Mouse (Mus musculus) cerebellum, postnatal 25 days (tissue): ENCODE results near the gene Msh5.

Experiments
- DNase-seq, 2 experiments: peaks; one replicate each; pipeline ENCODE4 v3.0.0; 2021; ENCODE audit warnings: mixed read lengths in 2 of 2

Msh5 gene

GRCm38 (mm10) chr17:35068213-35068914 is 21.8 kb upstream of the Msh5 start:
- DNase-seq: peak; percentile 36 to 56

- peak in 1 of 2 experiments; percentile 21 for DNase-seq
These were observed 19.5 kb upstream of the Msh5 start, which contains the start of gene Mpig6b for GRCm38 (mm10) chr17:35066084-35066483. TSS of gene Mpig6b (minus strand) at chr17:35066184.

GRCm38 (mm10) chr17:35064951-35065947 is 18.7 kb upstream of the Msh5 start, which contains the start of gene Ly6g6c:
TSS of gene Ly6g6c (plus strand) at chr17:35065388.
- DNase-seq: peak; percentile 71 to 83

- peak; percentile 75 to 79 for DNase-seq
These were observed 17.9 kb upstream of the Msh5 start for GRCm38 (mm10) chr17:35064378-35064877.

- DNase-seq: peak; percentile 52 to 70
These were observed 16.9 kb upstream of the Msh5 start for GRCm38 (mm10) chr17:35063466-35063865.

GRCm38 (mm10) chr17:35061299-35061698 is 14.8 kb upstream of the Msh5 start:
- DNase-seq: peak in 1 of 2 experiments; percentile 17

- peak; percentile 29 to 57 for DNase-seq
These were observed 14.3 kb upstream of the Msh5 start for GRCm38 (mm10) chr17:35060737-35061297.

- DNase-seq: peak in 1 of 2 experiments; percentile 27
These were observed 13.5 kb upstream of the Msh5 start for GRCm38 (mm10) chr17:35060071-35060470.

- peak; percentile 85 to 91 for DNase-seq
These were observed 12.7 kb upstream of the Msh5 start, which contains the start of gene Ddah2 for GRCm38 (mm10) chr17:35058911-35059892. TSS of gene Ddah2 (plus strand) at chr17:35059035.

- peak in 1 of 2 experiments; percentile 12 for DNase-seq
These were observed 11.8 kb upstream of the Msh5 start for GRCm38 (mm10) chr17:35058316-35058715.

GRCm38 (mm10) chr17:35057090-35057489 is 10.5 kb upstream of the Msh5 start:
- DNase-seq: no peak

- DNase-seq: no peak
These were observed 9.3 kb upstream of the Msh5 start for GRCm38 (mm10) chr17:35055691-35056495.

GRCm38 (mm10) chr17:35052271-35052798 is 5.8 kb upstream of the Msh5 start:
- DNase-seq: peak in 1 of 2 experiments; percentile 22

GRCm38 (mm10) chr17:35051156-35052086 is 4.9 kb upstream of the Msh5 start:
- peak; percentile 63 to 66 for DNase-seq

- peak; percentile 57 to 59 for DNase-seq
These were observed 3.7 kb upstream of the Msh5 start for GRCm38 (mm10) chr17:35050126-35050750.

- peak in 1 of 2 experiments; percentile 47 for DNase-seq
These were observed 3.0 kb upstream of the Msh5 start, which contains the start of gene Clic1 for GRCm38 (mm10) chr17:35049561-35050016. TSS of gene Clic1 (plus strand) at chr17:35049966.

- DNase-seq: no peak
These were observed 2.4 kb upstream of the Msh5 start for GRCm38 (mm10) chr17:35048932-35049440.
